Mouse (Mus musculus) ES-E14 (cell line): ENCODE results near the gene Mien1. TPM values are rescaled to one million over a fixed set of nuclear protein-coding genes. Genes with fewer than 3 reads are reported as not detected.
A peak's percentile ranks its signal among the peaks of the same experiment; 100 is the strongest.

Experiments
- DNase-seq: peaks from one replicate; pipeline ENCODE4 v3.0.0-alpha.2; 2013; ENCODE audit warnings: low read depth, low spot score
- H3K27ac ChIP-seq: 2 replicates; pipeline ENCODE4 v1.5.1; 2012; ENCODE audit warnings: low read depth, mild to moderate bottlenecking, low read length, moderate library complexity, mixed read lengths; ENCODE audit not compliant: poor library complexity, insufficient read depth, severe bottlenecking
- H3K36me3 ChIP-seq: 2 replicates; pipeline ENCODE4 v1.6.1; 2012; ENCODE audit warnings: mild to moderate bottlenecking, low read length, moderate library complexity, mixed read lengths; ENCODE audit not compliant: control insufficient read depth, poor library complexity, insufficient read depth, severe bottlenecking
- H3K4me1 ChIP-seq, 2 experiments: fragments of 150-350 bp in 1 of 2; sonication (generic) in 1 of 2; 2 replicates each; pipeline ENCODE4 v1.6.1; 2012; ENCODE audit warnings: low read length in 2 of 2, mild to moderate bottlenecking in 1 of 2, mixed read lengths in 1 of 2; ENCODE audit not compliant: control insufficient read depth in 2 of 2, insufficient read depth in 2 of 2, poor library complexity in 1 of 2
- H3K4me3 ChIP-seq, 2 experiments: fragments of 150-350 bp in 1 of 2; sonication (generic) in 1 of 2; 2 replicates each; pipeline ENCODE4 v1.5.1; 2012; ENCODE audit warnings: low read length in 2 of 2, low read depth in 1 of 2, mild to moderate bottlenecking in 1 of 2, mixed read lengths in 1 of 2; ENCODE audit not compliant: insufficient read depth in 1 of 2, poor library complexity in 1 of 2, severe bottlenecking in 1 of 2
- H3K9ac ChIP-seq: 2 replicates; pipeline ENCODE4 v1.6.1; 2012; ENCODE audit warnings: low read depth, mild to moderate bottlenecking, low read length, mixed read lengths; ENCODE audit not compliant: poor library complexity, insufficient read depth, severe bottlenecking
- H3K9me3 ChIP-seq: fragments of 150-350 bp; sonication (generic); 2 replicates; pipeline ENCODE4 v1.6.1; 2012; ENCODE audit warnings: low read depth, mild to moderate bottlenecking, low read length; ENCODE audit not compliant: control insufficient read depth, insufficient read depth
- CHD2 ChIP-seq: IDR thresholded peaks from 2 replicates; pipeline ENCODE4 v1.6.1; 2014; ENCODE audit warnings: mild to moderate bottlenecking, low read depth, low read length, inconsistent platforms
- HCFC1 ChIP-seq: IDR thresholded peaks from 2 replicates; pipeline ENCODE4 v1.6.1; 2012; ENCODE audit warnings: low read length, inconsistent platforms, borderline replicate concordance; ENCODE audit not compliant: insufficient read depth
- MAFK ChIP-seq: IDR thresholded peaks from 2 replicates; pipeline ENCODE4 v1.6.1; 2014; ENCODE audit warnings: mild to moderate bottlenecking, low read depth, low read length, inconsistent platforms; ENCODE audit not compliant: insufficient read depth
- ZC3H11A ChIP-seq: IDR thresholded peaks from 2 replicates; pipeline ENCODE4 v1.6.1; 2012; ENCODE audit warnings: low read depth, mild to moderate bottlenecking, inconsistent platforms, low read length, borderline replicate concordance
- ZNF384 ChIP-seq: IDR thresholded peaks from 2 replicates; pipeline ENCODE4 v1.6.1; 2012; ENCODE audit warnings: low read depth, low read length, inconsistent platforms
- in situ Hi-C, 2 experiments: fragments of 600-800 bp; cut with MboI; formaldehyde crosslinking; loops; one replicate each; pipeline ENCODE4 v1.15.1; 2025; ENCODE audit warnings: low sequenced_read_pairs in 2 of 2, inconsistent platforms in 1 of 2; ENCODE audit not compliant: unreplicated experiment in 2 of 2
- total RNA-seq: library from RNA; depleted of rRNA; stranded (reverse); fragments of 300-350 nt; gene quantifications from 2 replicates; pipeline ENCODE4 v1.2.3, GENCODE M21; 2012

Mien1 gene
- total RNA-seq, 1 experiment, result 52.5 TPM

- no peak for TF ChIP-seq CHD2
- TF ChIP-seq MAFK, result no peak
- no peak for TF ChIP-seq ZNF384
- no peak for TF ChIP-seq ZC3H11A
- no peak for TF ChIP-seq HCFC1
- Histone ChIP-seq H3K9ac (peak within 1 kb of the TSS; percentile 88), H3K27ac (no peak within 1 kb of the TSS), H3K36me3 (no peaks in the 10 kb centered on the region), H3K4me3 (peak within 1 kb of the TSS; percentile 85 to 96), H3K9me3 (no peaks in the 10 kb centered on the region), H3K4me1 (peaks cover 2 to 11% of the 10 kb centered on the region in 2 experiments; a peak in 1 of 4 replicates)
- in situ Hi-C loops, result no loop called here
- DNase-seq, result peak; percentile 71
Observed at GRCm38 (mm10) chr11:98412273-98412796, 26.5 kb downstream of the Mien1 start, which contains the start of gene Erbb2. Erbb2 (plus strand) TSS chr11:98412470.

- DNase-seq, result no peak
- H3K9ac ChIP-seq, result no peak overlapping the region
- no peak overlapping the region for H3K4me3 ChIP-seq
Observed at GRCm38 (mm10) chr11:98409341-98409822, 29.4 kb downstream of the Mien1 start.

GRCm38 (mm10) chr11:98408872-98409271 lies 29.9 kb downstream of the Mien1 start:
- in situ Hi-C loops, result no loop called here
- Histone ChIP-seq H3K9ac (no peak overlapping the region), H3K9me3 (no peaks in the 10 kb centered on the region), H3K36me3 (no peaks in the 10 kb centered on the region), H3K4me3 (no peak overlapping the region; a peak in 1 of 4 replicates), H3K4me1 (peaks cover 2 to 13% of the 10 kb centered on the region in 2 experiments; a peak in 1 of 4 replicates), H3K27ac (no peak overlapping the region)
- no peak for DNase-seq
- TF ChIP-seq MAFK (no peak), ZNF384 (no peak), ZC3H11A (no peak), HCFC1 (no peak), CHD2 (no peak)

More at GRCm38 (mm10) chr11:98409341-98409822, 29.4 kb downstream of the Mien1 start:
- H3K9me3 ChIP-seq, result no peaks in the 10 kb centered on the region
- H3K27ac ChIP-seq, result no peak overlapping the region
- peaks cover 2 to 13% of the 10 kb centered on the region in 2 experiments; a peak in 1 of 4 replicates for H3K4me1 ChIP-seq
- TF ChIP-seq CHD2 (no peak), ZNF384 (peak; percentile 81)
- in situ Hi-C loops, result no loop called here
- H3K36me3 ChIP-seq, result no peaks in the 10 kb centered on the region

GRCm38 (mm10) chr11:98406621-98407020 lies 32.2 kb downstream of the Mien1 start:
- Histone ChIP-seq H3K27ac (no peak overlapping the region), H3K36me3 (no peaks in the 10 kb centered on the region), H3K9ac (no peak overlapping the region), H3K9me3 (no peaks in the 10 kb centered on the region), H3K4me3 (no peak overlapping the region), H3K4me1 (peaks cover 0 to 10% of the 10 kb centered on the region in 2 experiments; a peak in 1 of 4 replicates)
- DNase-seq, result no peak
- TF ChIP-seq CHD2 (no peak), HCFC1 (no peak), MAFK (no peak), ZNF384 (no peak), ZC3H11A (no peak)
- in situ Hi-C loops, result no loop called here

- Histone ChIP-seq H3K9ac (peak overlapping the region; percentile 50; the same call in 1 of the 2 replicates), H3K4me1 (peaks cover 0 to 5% of the 10 kb centered on the region in 2 experiments; a peak in 1 of 4 replicates), H3K36me3 (no peaks in the 10 kb centered on the region), H3K4me3 (peak overlapping the region; percentile 76 to 87; a peak in 3 of 4 replicates), H3K27ac (no peak overlapping the region), H3K9me3 (no peaks in the 10 kb centered on the region)
- no peak for DNase-seq
- no peak for TF ChIP-seq ZC3H11A
- TF ChIP-seq HCFC1, result no peak
- TF ChIP-seq CHD2, result no peak
- no peak for TF ChIP-seq ZNF384
- no peak for TF ChIP-seq MAFK
- in situ Hi-C loops, result no loop called here
Observed at GRCm38 (mm10) chr11:98400816-98401215, 38.0 kb downstream of the Mien1 start.
